Mouse (Mus musculus): ENCODE results near the gene Tspyl1.

The Tspyl1 gene

DNA sequence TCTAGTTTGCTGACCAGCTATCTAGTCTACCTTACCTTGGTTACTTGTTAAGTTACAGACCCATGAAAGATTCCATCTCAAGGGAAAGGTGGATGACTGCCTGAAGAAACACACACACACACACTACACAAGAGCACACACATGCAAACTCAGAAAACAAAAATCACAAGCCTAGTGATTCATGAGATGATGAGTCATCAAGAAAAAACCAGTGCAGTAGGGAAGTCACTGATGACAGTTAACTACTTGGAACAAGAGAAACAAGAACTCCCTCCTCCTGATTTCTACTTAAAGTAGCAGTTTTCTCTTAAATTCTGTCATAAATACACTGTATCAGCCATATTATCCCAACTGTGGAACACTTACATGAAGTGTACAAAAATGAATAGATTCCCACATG is 25.1 kb downstream of the Tspyl1 start:
- no peak for DNase-seq

- DNase-seq: no peak
Measured at GRCm38 (mm10) chr10:34309915-34310685, 28.1 kb downstream of the Tspyl1 start.

- no peak for DNase-seq
Measured at GRCm38 (mm10) chr10:34312536-34312935, 30.5 kb downstream of the Tspyl1 start.

- DNase-seq: no peak
Measured at GRCm38 (mm10) chr10:34316571-34317216, 34.7 kb downstream of the Tspyl1 start.

DNA sequence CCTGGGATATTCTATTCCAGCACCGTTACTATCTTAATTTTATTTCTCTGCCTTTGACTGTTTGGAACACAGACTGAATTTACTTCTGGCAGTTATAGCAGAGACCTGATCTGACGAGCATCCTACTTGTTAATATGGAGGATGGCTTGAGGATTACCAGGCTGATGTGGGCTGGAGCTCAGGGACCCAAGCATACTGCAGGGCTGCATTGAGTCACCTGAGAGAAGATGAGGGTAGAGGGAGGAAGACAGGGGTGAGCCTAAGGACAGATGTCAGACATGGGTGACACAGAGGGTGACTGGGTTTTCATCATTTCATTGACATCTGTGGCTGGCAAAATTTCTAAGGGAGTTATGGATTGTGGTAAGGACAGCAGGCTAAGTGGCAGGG is 35.2 kb downstream of the Tspyl1 start:
- DNase-seq: no peak

GRCm38 (mm10) chr10:34320809-34321208 is 38.8 kb downstream of the Tspyl1 start:
- DNase-seq: no peak

DNA sequence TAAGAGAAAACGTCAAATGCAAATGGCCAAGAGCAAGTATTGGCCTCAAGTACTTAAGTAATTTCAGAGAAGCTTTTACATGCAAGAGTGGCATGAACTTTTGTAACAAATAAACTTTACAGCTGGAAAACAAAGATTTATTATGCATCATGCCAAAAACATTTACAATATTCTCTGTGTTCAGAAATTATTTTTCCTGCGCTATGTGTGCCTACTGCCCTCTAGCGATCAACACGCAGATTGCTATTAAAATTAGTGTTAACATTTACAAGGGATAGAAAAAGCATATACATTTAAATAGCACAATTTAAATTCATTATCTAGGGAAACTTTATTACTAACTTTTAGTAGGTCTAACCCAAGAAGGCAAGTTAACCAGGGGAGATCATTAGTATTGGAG is 44.7 kb downstream of the Tspyl1 start:
- DNase-seq: no peak

DNA sequence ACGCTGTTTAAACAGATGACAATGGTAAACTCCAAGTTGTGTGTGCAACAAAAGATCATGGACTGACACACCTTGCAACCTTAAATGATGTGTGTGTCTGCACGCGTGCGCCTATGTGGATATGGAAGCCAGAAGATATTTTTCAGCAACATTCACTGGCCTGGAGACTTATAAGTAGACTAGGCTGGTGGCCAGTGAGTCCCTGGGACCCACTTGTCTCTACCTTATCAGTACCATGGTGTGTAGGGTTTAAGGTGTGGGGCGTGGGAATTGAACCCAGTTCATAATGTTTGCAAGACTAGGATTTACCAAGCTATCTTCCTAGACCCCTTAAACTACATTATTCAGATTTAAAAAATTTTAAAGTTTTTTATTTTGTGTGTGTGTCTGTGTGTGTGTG is 45.2 kb downstream of the Tspyl1 start:
- DNase-seq: no peak

- peak; percentile 29 to 53 for DNase-seq
Measured at GRCm38 (mm10) chr10:34328310-34328709, 46.3 kb downstream of the Tspyl1 start.
